Mouse (Mus musculus) hindbrain, embryonic 12.5 days (tissue): ENCODE results near the gene Rorc. TPM values are rescaled to one million over a fixed set of nuclear protein-coding genes. Genes with fewer than 3 reads are reported as not detected.

Experiments used
- ATAC-seq: fragments of 200-750 bp; cut with Nextera tagmentation; 2 replicates; pipeline ENCODE4 v1.8.0; 2017; ENCODE audit warnings: moderate TSS enrichment; ENCODE audit not compliant: low FRiP score
- H3K27ac ChIP-seq: fragments of 300-500 bp; sonication (generic); 2 replicates; pipeline ENCODE4 v1.5.1; 2016; ENCODE audit warnings: mild to moderate bottlenecking
- H3K27me3 ChIP-seq: fragments of 300-500 bp; sonication (generic); 2 replicates; pipeline ENCODE4 v1.6.1; 2016; ENCODE audit warnings: mild to moderate bottlenecking
- H3K36me3 ChIP-seq: fragments of 300-500 bp; sonication (generic); 2 replicates; pipeline ENCODE4 v1.6.1; 2016; ENCODE audit warnings: mild to moderate bottlenecking
- H3K4me1 ChIP-seq: fragments of 300-500 bp; sonication (generic); 2 replicates; pipeline ENCODE4 v1.6.1; 2016
- H3K4me2 ChIP-seq: fragments of 300-500 bp; sonication (generic); replicated peaks from 2 replicates; pipeline ENCODE4 v1.6.1; 2016; ENCODE audit warnings: mild to moderate bottlenecking
- H3K4me3 ChIP-seq: fragments of 300-500 bp; sonication (generic); 2 replicates; pipeline ENCODE4 v1.5.1; 2016; ENCODE audit warnings: mild to moderate bottlenecking
- H3K9ac ChIP-seq: fragments of 300-500 bp; sonication (generic); 2 replicates; pipeline ENCODE4 v1.6.1; 2016; ENCODE audit warnings: mild to moderate bottlenecking, moderate library complexity
- H3K9me3 ChIP-seq: fragments of 300-500 bp; sonication (generic); replicated peaks from 2 replicates; pipeline ENCODE4 v1.6.1; 2016; ENCODE audit warnings: mild to moderate bottlenecking
- WGBS: fragments of 180-500 bp; shearing (Covaris S2); methylation state at CpG from one replicate; pipeline ENCODE4 v1.1.7; 2016; 5-methylcytosine and 5-hydroxymethylcytosine counted together
- polyA plus RNA-seq: library from polyadenylated mRNA; unstranded; fragments of >200 nt; fragmentation: Nextera tagmentation; extraction: Ambion mirVana; gene quantifications from 2 replicates; pipeline ENCODE4 v1.2.1, GENCODE M21; 2016

The Rorc gene
- polyA plus RNA-seq: 0.76 and 0.82 TPM in 2 replicates

GRCm38 (mm10) chr3:94372641-94373040 lies at the start of gene Rorc:
Rorc (plus strand) TSS chr3:94372794.
- ATAC-seq: peak; percentile 6; the same call in 1 of the 2 replicates
- H3K9ac ChIP-seq: peak within 1 kb of the TSS; percentile 39
- no peak within 1 kb of the TSS for H3K27ac ChIP-seq
- peak within 1 kb of the TSS; percentile 40 for H3K4me2 ChIP-seq
- H3K4me1 ChIP-seq: peaks cover 26% of the 10 kb centered on the region
- H3K36me3 ChIP-seq: no peaks in the 10 kb centered on the region
- peak within 1 kb of the TSS; percentile 11 for H3K4me3 ChIP-seq
- H3K9me3 ChIP-seq: no peaks in the 10 kb centered on the region
- peaks cover 18% of the 10 kb centered on the region for H3K27me3 ChIP-seq
- 12% methylated on average over 5 of the region's 5 CpGs for WGBS

GRCm38 (mm10) chr3:94328681-94329080 lies 43.9 kb upstream of the Rorc start:
- Histone ChIP-seq H3K9ac (no peak overlapping the region), H3K36me3 (0 out of 2 replicates have a peak, but pooled peaks cover 6% of the 10 kb centered on the region), H3K4me1 (no peaks in the 10 kb centered on the region), H3K9me3 (no peaks in the 10 kb centered on the region), H3K4me2 (no peak overlapping the region), H3K27ac (no peak overlapping the region), H3K4me3 (no peak overlapping the region), H3K27me3 (no peaks in the 10 kb centered on the region)
- no peak for ATAC-seq
- WGBS: 63% methylated on average over 3 of the region's 3 CpGs

GRCm38 (mm10) chr3:94334442-94334841 lies 38.2 kb upstream of the Rorc start:
- WGBS: 90% methylated on average over 4 of the region's 4 CpGs
- no peak for ATAC-seq

GRCm38 (mm10) chr3:94338522-94338921 lies 34.1 kb upstream of the Rorc start:
- Histone ChIP-seq H3K4me2 (no peak overlapping the region), H3K27ac (no peak overlapping the region), H3K27me3 (no peaks in the 10 kb centered on the region), H3K9ac (no peak overlapping the region), H3K4me1 (no peaks in the 10 kb centered on the region), H3K4me3 (no peak overlapping the region), H3K9me3 (no peaks in the 10 kb centered on the region), H3K36me3 (no peaks in the 10 kb centered on the region)
- ATAC-seq: no peak
- whole genome bisulfite sequencing: 85% methylated on average over 3 of the region's 3 CpGs

More at GRCm38 (mm10) chr3:94334442-94334841, 38.2 kb upstream of the Rorc start:
- Histone ChIP-seq H3K9me3 (no peaks in the 10 kb centered on the region), H3K4me2 (no peak overlapping the region), H3K4me1 (no peaks in the 10 kb centered on the region), H3K27me3 (no peaks in the 10 kb centered on the region), H3K4me3 (no peak overlapping the region), H3K9ac (no peak overlapping the region), H3K36me3 (0 out of 2 replicates have a peak, but pooled peaks cover 6% of the 10 kb centered on the region), H3K27ac (no peak overlapping the region)

GRCm38 (mm10) chr3:94341959-94342422 lies 30.6 kb upstream of the Rorc start, which contains the start of gene Them5:
Them5 (plus strand) TSS chr3:94342099.
- 61% methylated on average over 3 of the region's 3 CpGs for WGBS
- Histone ChIP-seq H3K9ac (no peak within 1 kb of the TSS), H3K4me2 (no peak within 1 kb of the TSS), H3K4me3 (no peak within 1 kb of the TSS), H3K27ac (no peak within 1 kb of the TSS), H3K9me3 (no peaks in the 10 kb centered on the region), H3K36me3 (no peaks in the 10 kb centered on the region), H3K4me1 (no peaks in the 10 kb centered on the region), H3K27me3 (no peaks in the 10 kb centered on the region)
- ATAC-seq: no peak

- WGBS: 68% methylated on average over 1 of the region's 1 CpGs
- Histone ChIP-seq H3K4me1 (no peaks in the 10 kb centered on the region), H3K36me3 (no peaks in the 10 kb centered on the region), H3K9ac (no peak overlapping the region), H3K27ac (no peak overlapping the region), H3K4me2 (no peak overlapping the region), H3K27me3 (no peaks in the 10 kb centered on the region), H3K4me3 (no peak overlapping the region), H3K9me3 (no peaks in the 10 kb centered on the region)
- no peak for ATAC-seq
Measured at GRCm38 (mm10) chr3:94342552-94342951, 30.0 kb upstream of the Rorc start.

- no peak for ATAC-seq
- 89% methylated on average over 2 of the region's 2 CpGs for WGBS
- H3K9ac ChIP-seq: no peak overlapping the region
Measured at GRCm38 (mm10) chr3:94344182-94344581, 28.4 kb upstream of the Rorc start.

GRCm38 (mm10) chr3:94344897-94345296 lies 27.7 kb upstream of the Rorc start:
- no peak for ATAC-seq
- Histone ChIP-seq H3K27ac (no peak overlapping the region), H3K36me3 (no peaks in the 10 kb centered on the region), H3K27me3 (no peaks in the 10 kb centered on the region), H3K9me3 (no peaks in the 10 kb centered on the region), H3K9ac (no peak overlapping the region), H3K4me1 (no peaks in the 10 kb centered on the region), H3K4me2 (no peak overlapping the region), H3K4me3 (no peak overlapping the region)
- WGBS: 71% methylated on average over 3 of the region's 3 CpGs

More at GRCm38 (mm10) chr3:94344182-94344581, 28.4 kb upstream of the Rorc start:
- no peak overlapping the region for H3K27ac ChIP-seq
- H3K4me2 ChIP-seq: no peak overlapping the region
- H3K4me3 ChIP-seq: no peak overlapping the region
- no peaks in the 10 kb centered on the region for H3K27me3 ChIP-seq
- H3K36me3 ChIP-seq: no peaks in the 10 kb centered on the region
- no peaks in the 10 kb centered on the region for H3K4me1 ChIP-seq
- H3K9me3 ChIP-seq: no peaks in the 10 kb centered on the region

- Histone ChIP-seq H3K9ac (no peak overlapping the region), H3K4me1 (no peaks in the 10 kb centered on the region), H3K4me3 (no peak overlapping the region), H3K36me3 (no peaks in the 10 kb centered on the region), H3K4me2 (no peak overlapping the region), H3K9me3 (no peaks in the 10 kb centered on the region; the same call in 1 of the 2 replicates), H3K27me3 (no peaks in the 10 kb centered on the region), H3K27ac (no peak overlapping the region)
- no peak for ATAC-seq
- 70% methylated on average over 2 of the region's 2 CpGs for WGBS
Measured at GRCm38 (mm10) chr3:94348146-94348545, 24.4 kb upstream of the Rorc start.

- no peak overlapping the region for H3K27ac ChIP-seq
- H3K4me3 ChIP-seq: no peak overlapping the region
- no peak for ATAC-seq
- peaks cover 41% of the 10 kb centered on the region for H3K27me3 ChIP-seq
- H3K36me3 ChIP-seq: no peaks in the 10 kb centered on the region
- peaks cover 18% of the 10 kb centered on the region for H3K4me1 ChIP-seq
- H3K4me2 ChIP-seq: no peak overlapping the region
- H3K9ac ChIP-seq: no peak overlapping the region
- WGBS: 5% methylated on average over 1 of the region's 1 CpGs
- H3K9me3 ChIP-seq: no peaks in the 10 kb centered on the region
Measured at GRCm38 (mm10) chr3:94360812-94361211, 11.8 kb upstream of the Rorc start.

- Histone ChIP-seq H3K9ac (peak within 1 kb of the TSS; percentile 84), H3K27ac (peak within 1 kb of the TSS; percentile 44; the same call in 1 of the 2 replicates), H3K4me2 (peak within 1 kb of the TSS; percentile 94), H3K36me3 (no peaks in the 10 kb centered on the region), H3K9me3 (no peaks in the 10 kb centered on the region), H3K4me1 (peaks cover 18% of the 10 kb centered on the region), H3K27me3 (peaks cover 49% of the 10 kb centered on the region), H3K4me3 (peak within 1 kb of the TSS; percentile 57)
- no peak for ATAC-seq
- WGBS: 31% methylated on average over 7 of the region's 7 CpGs
Measured at GRCm38 (mm10) chr3:94362138-94362537, 10.5 kb upstream of the Rorc start, which contains the start of gene C2cd4d. C2cd4d (plus strand) TSS chr3:94362438.

- Histone ChIP-seq H3K27ac (peak overlapping the region; percentile 41), H3K36me3 (no peaks in the 10 kb centered on the region), H3K9me3 (no peaks in the 10 kb centered on the region), H3K9ac (peak overlapping the region; percentile 84), H3K4me3 (peak overlapping the region; percentile 57), H3K27me3 (peaks cover 49% of the 10 kb centered on the region), H3K4me2 (peak overlapping the region; percentile 94), H3K4me1 (peaks cover 18% of the 10 kb centered on the region)
- peak; percentile 75 for ATAC-seq
- WGBS: 6% methylated on average over 79 of the region's 97 CpGs
Measured at GRCm38 (mm10) chr3:94363291-94364153, 9.1 kb upstream of the Rorc start.
